Mouse (Mus musculus) heart, postnatal 0 days (tissue): Measurements from ENCODE around the gene Ccr7. TPM values are rescaled to one million over a fixed set of nuclear protein-coding genes. Genes with fewer than 3 reads are reported as not detected.

Experiments used
- ATAC-seq: fragments of 200-750 bp; cut with Nextera tagmentation; 2 replicates; pipeline ENCODE4 v1.8.0; 2017; ENCODE audit warnings: low read depth, moderate number of reproducible peaks, moderate library complexity; ENCODE audit not compliant: insufficient read depth
- DNase-seq: peaks from one replicate; pipeline ENCODE4 v3.0.0-alpha.2; 2016; ENCODE audit warnings: low spot score
- H3K27ac ChIP-seq: fragments of 300-500 bp; sonication (generic); 2 replicates; pipeline ENCODE4 v1.5.1; 2014; ENCODE audit warnings: low read depth, mild to moderate bottlenecking
- H3K27me3 ChIP-seq: fragments of 300-500 bp; sonication (generic); 2 replicates; pipeline ENCODE4 v1.6.1; 2014; ENCODE audit warnings: low read length, mixed read lengths; ENCODE audit not compliant: control insufficient read depth, insufficient read depth
- H3K36me3 ChIP-seq: fragments of 300-500 bp; sonication (generic); replicated peaks from 2 replicates; pipeline ENCODE4 v1.6.1; 2014; ENCODE audit warnings: low read length, mixed read lengths; ENCODE audit not compliant: control insufficient read depth, insufficient read depth
- H3K4me1 ChIP-seq: fragments of 300-500 bp; sonication (generic); 2 replicates; pipeline ENCODE4 v1.6.1; 2014; ENCODE audit warnings: antibody characterized with exemption; ENCODE audit not compliant: control insufficient read depth, insufficient read depth
- H3K4me2 ChIP-seq: fragments of 300-500 bp; sonication (generic); 2 replicates; pipeline ENCODE4 v1.6.1; 2014; ENCODE audit warnings: low read depth, mild to moderate bottlenecking, low read length, moderate library complexity
- H3K4me3 ChIP-seq: fragments of 300-500 bp; sonication (generic); 2 replicates; pipeline ENCODE4 v1.5.1; 2014; ENCODE audit warnings: low read depth, low read length
- H3K9ac ChIP-seq: fragments of 300-500 bp; sonication (generic); replicated peaks from 2 replicates; pipeline ENCODE4 v1.6.1; 2014; ENCODE audit warnings: low read depth, low read length, mixed read lengths
- H3K9me3 ChIP-seq: fragments of 300-500 bp; sonication (generic); replicated peaks from 2 replicates; pipeline ENCODE4 v1.6.1; 2016; ENCODE audit warnings: low read length; ENCODE audit not compliant: control insufficient read depth
- CTCF ChIP-seq: IDR thresholded peaks from 2 replicates; pipeline ENCODE4 v1.5.1; 2016; ENCODE audit warnings: antibody characterized with exemption, control low read depth, low read depth
- EP300 ChIP-seq: IDR thresholded peaks from 2 replicates; pipeline ENCODE4 v1.6.1; 2016; ENCODE audit warnings: antibody characterized with exemption, low read depth
- WGBS: fragments of 180-500 bp; shearing (Covaris S2); extraction: QIAGEN DNeasy Blood & Tissue Kit; methylation state at CpG from one replicate; pipeline ENCODE4 v1.1.7; 2014; 5-methylcytosine and 5-hydroxymethylcytosine counted together
- polyA plus RNA-seq: library from polyadenylated mRNA; unstranded; fragments of >200 nt; fragmentation: Nextera tagmentation; extraction: Ambion mirVana; gene quantifications from 2 replicates; pipeline ENCODE4 v1.2.1, GENCODE M21; 2015
- total RNA-seq: library from RNA; depleted of rRNA; stranded (reverse); fragments of >200 nt; gene quantifications from 2 replicates; pipeline ENCODE4 v1.2.3, GENCODE M21; 2014; ENCODE audit warnings: low replicate concordance

Gene Ccr7
- total and polyA plus RNA-seq, 2 experiments from 2014 or later, result 0.11 to 0.73 TPM

DNA sequence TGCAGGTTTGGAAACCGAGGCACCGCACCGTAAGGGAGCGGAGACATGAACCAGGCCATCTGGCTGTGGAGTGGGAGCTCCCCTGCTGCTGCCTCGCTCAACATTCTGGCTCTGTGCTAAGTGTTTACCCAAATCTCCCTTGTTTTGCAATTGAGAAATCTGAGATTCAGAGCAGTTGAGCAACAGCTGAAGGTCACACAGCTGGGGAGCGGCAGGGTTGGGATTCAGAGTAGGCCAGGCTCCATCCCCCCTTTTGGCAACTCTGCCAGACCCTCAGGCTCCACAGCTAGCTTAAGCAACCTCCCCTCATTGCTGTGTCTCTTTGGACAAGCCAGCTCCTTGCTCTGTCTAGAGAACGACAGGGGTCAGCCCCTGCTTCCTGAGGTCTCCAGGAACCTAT is 13.3 kb downstream of the Ccr7 start:
- Histone ChIP-seq H3K9me3 (no peaks in the 10 kb centered on the region), H3K4me1 (peaks cover 10% of the 10 kb centered on the region), H3K27ac (no peak overlapping the region), H3K4me2 (no peak overlapping the region), H3K27me3 (no peaks in the 10 kb centered on the region), H3K36me3 (no peaks in the 10 kb centered on the region), H3K4me3 (no peak overlapping the region), H3K9ac (no peak overlapping the region)
- TF ChIP-seq CTCF (no peak), EP300 (no peak)
- ATAC-seq (no peak), DNase-seq (no peak)
- WGBS, result 74% methylated on average over 7 of the region's 7 CpGs

DNA sequence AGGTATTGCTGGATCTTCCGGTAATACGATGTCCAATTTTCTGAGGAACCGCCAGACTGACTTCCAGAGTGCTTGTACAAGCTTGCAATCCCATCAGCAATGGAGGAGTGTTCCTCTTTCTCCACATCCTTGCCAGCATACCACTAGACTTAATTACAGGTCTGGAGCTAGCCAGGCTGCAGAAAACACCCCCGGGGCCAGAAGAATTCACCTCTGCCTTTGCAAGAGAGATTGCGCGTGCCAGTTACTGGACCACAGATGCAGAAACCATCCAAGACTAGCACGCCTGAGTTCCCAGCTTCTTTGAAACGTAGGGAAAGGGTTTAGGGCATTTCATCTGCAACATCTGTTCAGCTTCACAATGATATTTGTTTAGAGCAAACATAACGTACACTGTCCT is 15.9 kb downstream of the Ccr7 start:
- no peak for TF ChIP-seq EP300
- no peak for TF ChIP-seq CTCF
- Histone ChIP-seq H3K4me1 (peaks cover 10% of the 10 kb centered on the region), H3K9ac (no peak overlapping the region), H3K36me3 (no peaks in the 10 kb centered on the region), H3K4me3 (no peak overlapping the region), H3K4me2 (no peak overlapping the region), H3K27ac (no peak overlapping the region), H3K27me3 (no peaks in the 10 kb centered on the region), H3K9me3 (no peaks in the 10 kb centered on the region)
- 84% methylated on average over 9 of the region's 9 CpGs for whole genome bisulfite sequencing
- ATAC-seq (no peak), DNase-seq (no peak)

DNA sequence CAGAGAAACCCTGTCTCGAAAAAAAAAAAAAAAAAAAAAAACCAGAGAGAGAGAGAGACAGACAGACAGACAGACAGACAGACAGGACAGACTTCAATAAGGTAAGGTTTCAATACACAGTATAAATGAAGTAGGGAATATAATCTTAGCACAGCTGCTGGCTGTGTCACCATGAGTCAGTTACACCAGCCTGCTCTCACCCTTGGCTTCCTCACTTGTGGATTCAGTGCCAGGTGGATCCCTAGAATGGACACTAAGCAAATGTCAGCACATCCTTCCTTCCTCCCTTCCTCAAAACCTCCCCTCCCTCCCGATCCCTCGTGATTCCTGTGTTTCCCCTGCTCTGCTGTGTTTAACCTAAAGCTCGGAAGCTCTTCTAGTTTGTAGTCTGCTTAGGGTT is 17.5 kb downstream of the Ccr7 start:
- Histone ChIP-seq H3K9me3 (no peaks in the 10 kb centered on the region), H3K27me3 (no peaks in the 10 kb centered on the region), H3K9ac (no peak overlapping the region), H3K36me3 (no peaks in the 10 kb centered on the region), H3K4me3 (no peak overlapping the region), H3K4me1 (peaks cover 2% of the 10 kb centered on the region), H3K27ac (no peak overlapping the region), H3K4me2 (no peak overlapping the region)
- no peak for DNase-seq
- no peak for ATAC-seq
- TF ChIP-seq EP300 (no peak), CTCF (no peak)
- WGBS, result 72% methylated on average over 4 of the region's 4 CpGs

DNA sequence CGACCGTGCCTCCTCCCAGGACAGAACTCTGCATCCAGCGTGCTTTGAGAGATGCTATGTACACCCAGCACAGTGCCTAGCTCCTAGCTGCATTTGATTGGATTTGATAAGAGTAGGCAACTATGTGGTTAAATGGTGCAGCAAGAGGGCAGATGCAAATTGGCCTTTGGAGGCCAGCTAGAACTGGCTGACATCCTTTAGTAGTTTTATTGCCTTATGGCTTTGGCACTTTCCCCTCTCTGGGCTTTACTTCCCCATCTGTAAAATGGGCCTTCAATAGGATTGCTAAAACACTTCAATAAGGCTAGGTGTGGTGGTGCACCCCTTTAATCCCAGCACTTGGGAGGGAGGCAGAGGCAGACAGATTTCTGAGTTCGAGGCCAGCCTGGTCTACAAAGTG is 17.9 kb downstream of the Ccr7 start:
- 67% methylated on average over 4 of the region's 4 CpGs for WGBS
- TF ChIP-seq EP300, result no peak
- TF ChIP-seq CTCF, result no peak
- H3K27ac ChIP-seq, result no peak overlapping the region
- no peak overlapping the region for H3K4me3 ChIP-seq
- H3K36me3 ChIP-seq, result no peaks in the 10 kb centered on the region
- H3K9me3 ChIP-seq, result no peaks in the 10 kb centered on the region
- no peak overlapping the region for H3K4me2 ChIP-seq
- no peak overlapping the region for H3K9ac ChIP-seq
- H3K4me1 ChIP-seq, result peaks cover 6% of the 10 kb centered on the region
- ATAC-seq (no peak), DNase-seq (no peak)
- H3K27me3 ChIP-seq, result no peaks in the 10 kb centered on the region

DNA sequence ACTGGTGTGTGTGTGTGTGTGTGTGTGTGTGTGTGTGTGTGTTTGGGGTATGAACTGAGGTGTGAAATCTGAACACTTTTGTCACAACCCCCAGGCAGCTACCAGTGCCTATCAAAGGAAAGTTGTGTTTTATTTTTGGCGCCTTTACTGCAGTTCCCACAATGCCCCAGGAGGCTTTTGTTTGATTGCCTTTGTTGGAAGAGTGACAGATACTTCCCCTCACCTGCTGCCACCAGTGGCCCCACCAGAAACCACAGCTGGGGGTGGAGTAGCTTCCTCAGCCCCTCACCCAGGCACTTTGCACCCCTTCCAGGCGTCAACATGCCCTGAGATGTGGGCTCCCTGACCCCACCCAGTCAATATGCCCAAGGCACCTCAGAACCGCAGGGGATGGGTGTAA is 18.5 kb downstream of the Ccr7 start:
- 64% methylated on average over 3 of the region's 3 CpGs for WGBS
- H3K4me1 ChIP-seq, result peaks cover 11% of the 10 kb centered on the region
- H3K27me3 ChIP-seq, result no peaks in the 10 kb centered on the region
- DNase-seq (no peak), ATAC-seq (no peak)
- H3K4me2 ChIP-seq, result no peak overlapping the region
- no peak overlapping the region for H3K4me3 ChIP-seq
- H3K36me3 ChIP-seq, result no peaks in the 10 kb centered on the region
- H3K9ac ChIP-seq, result no peak overlapping the region
- H3K9me3 ChIP-seq, result no peaks in the 10 kb centered on the region
- TF ChIP-seq EP300, result no peak
- no peak for TF ChIP-seq CTCF
- no peak overlapping the region; the same call in 1 of the 2 replicates for H3K27ac ChIP-seq

DNA sequence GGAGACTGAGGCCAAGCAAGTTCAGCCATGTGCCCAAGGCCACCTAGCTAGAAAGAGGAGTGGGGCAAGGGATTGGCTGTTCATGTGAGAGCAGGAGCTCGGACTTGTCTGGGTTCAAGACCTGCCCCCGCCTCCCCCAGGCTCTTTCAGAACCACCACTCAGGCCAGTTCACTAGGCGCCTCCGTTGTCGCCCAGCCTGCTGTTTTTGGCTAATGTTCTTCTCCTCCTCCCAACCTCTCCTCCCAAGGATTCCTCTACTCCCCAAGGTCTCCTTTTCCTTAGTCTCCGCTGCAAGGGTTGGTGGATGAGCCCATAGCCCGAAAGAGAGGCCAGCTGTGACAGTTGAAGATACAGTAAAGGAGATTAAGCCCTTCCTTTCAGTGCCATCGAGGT is 19.8 kb downstream of the Ccr7 start:
- TF ChIP-seq EP300 (no peak), CTCF (no peak)
- no peak for ATAC-seq
- no peak overlapping the region for H3K9ac ChIP-seq
- no peaks in the 10 kb centered on the region for H3K9me3 ChIP-seq
- H3K4me2 ChIP-seq, result no peak overlapping the region
- WGBS, result 58% methylated on average over 8 of the region's 8 CpGs
- H3K36me3 ChIP-seq, result no peaks in the 10 kb centered on the region
- peaks cover 11% of the 10 kb centered on the region for H3K4me1 ChIP-seq
- DNase-seq, result no peak
- no peak overlapping the region for H3K4me3 ChIP-seq
- H3K27ac ChIP-seq, result peak overlapping the region; percentile 48; the same call in 1 of the 2 replicates
- no peaks in the 10 kb centered on the region for H3K27me3 ChIP-seq
